Mouse (Mus musculus) kidney, adult 2 months (tissue): ENCODE measurements at regions not wholly inside any gene's neighbourhood (a gene's known extent, or its start where the extent isn't known, plus 50 kb on each side); places are given as distances from the start of the nearest gene placed in this dataset.

Experiments used
- DNase-seq: peaks from one replicate; pipeline ENCODE4 v3.0.0; 2021
- H3K27ac ChIP-seq: fragments of 200-500 bp; 2 replicates; pipeline ENCODE4 v1.5.1; 2012; ENCODE audit warnings: low read depth, low read length, control low read depth, inconsistent platforms; ENCODE audit not compliant: insufficient read depth
- H3K27me3 ChIP-seq: fragments of 200-500 bp; replicated peaks from 2 replicates; pipeline ENCODE4 v1.6.1; 2012; ENCODE audit warnings: mild to moderate bottlenecking, moderate library complexity, low read length, inconsistent platforms; ENCODE audit not compliant: control insufficient read depth, insufficient read depth
- H3K36me3 ChIP-seq: fragments of 200-500 bp; 2 replicates; pipeline ENCODE4 v1.6.1; 2012; ENCODE audit warnings: mild to moderate bottlenecking, moderate library complexity, low read length, inconsistent platforms; ENCODE audit not compliant: control insufficient read depth, insufficient read depth
- H3K4me1 ChIP-seq: fragments of 200-500 bp; 2 replicates; pipeline ENCODE4 v1.6.1; 2011; ENCODE audit warnings: low read length; ENCODE audit not compliant: control insufficient read depth, insufficient read depth
- H3K4me3 ChIP-seq: fragments of 200-500 bp; 2 replicates; pipeline ENCODE4 v1.5.1; 2011; ENCODE audit warnings: mild to moderate bottlenecking, low read depth, low read length, control low read depth; ENCODE audit not compliant: insufficient read depth
- CTCF ChIP-seq: fragments of 200-500 bp; conservative IDR thresholded peaks from 2 replicates; pipeline ENCODE4 v1.5.1; 2011; ENCODE audit warnings: low read depth, mild to moderate bottlenecking, control low read depth, low read length, moderate library complexity, mixed read lengths; ENCODE audit not compliant: insufficient read depth, insufficient read length
- POLR2A ChIP-seq: fragments of 200-500 bp; IDR thresholded peaks from one replicate; pipeline ENCODE4 v1.6.1; 2011; ENCODE audit warnings: low read depth, low read length, control low read depth
- WGBS: fragments of 180-500 bp; shearing (Covaris S2); methylation state at CpG from one replicate; pipeline ENCODE4 v1.1.7; 2018; 5-methylcytosine and 5-hydroxymethylcytosine counted together

DNA sequence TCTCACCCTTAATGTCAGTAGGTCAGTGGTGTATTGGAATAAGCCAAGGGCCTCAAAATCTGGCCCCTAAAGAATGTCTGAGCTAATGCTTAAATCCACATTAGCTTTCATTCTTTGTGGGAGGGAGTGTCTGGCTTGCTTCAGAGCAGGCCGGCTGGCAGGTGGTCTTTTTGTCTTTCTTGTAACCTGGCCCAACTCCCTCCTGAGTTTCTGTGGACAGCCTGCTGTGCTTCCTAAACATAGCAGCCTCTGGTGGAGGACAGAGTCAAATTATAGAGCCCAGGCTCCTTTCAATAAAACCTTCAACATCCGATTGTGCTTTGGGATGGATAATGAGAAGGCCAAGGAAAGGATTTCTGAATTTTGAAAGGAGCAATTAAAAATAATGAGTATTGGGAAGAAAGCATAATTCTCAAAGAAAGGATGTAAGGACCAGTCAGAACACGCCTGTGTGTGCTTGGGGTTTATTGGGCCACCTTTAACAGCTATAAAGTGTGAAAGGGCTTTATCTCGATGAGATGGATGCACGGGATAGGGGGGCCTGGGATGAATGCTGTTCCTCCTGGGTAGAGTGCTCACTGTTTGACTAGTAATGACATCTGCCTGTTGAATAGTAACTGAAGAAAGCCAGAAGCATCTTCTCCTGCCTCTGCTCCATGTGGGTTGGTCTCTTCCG is 554.2 kb downstream of the Dok5 start:
- 39% methylated on average over 6 of the region's 6 CpGs for WGBS
- no peaks in the 10 kb centered on the region for H3K4me1 ChIP-seq
- TF ChIP-seq POLR2A: no peak
- TF ChIP-seq CTCF: no peak

DNA sequence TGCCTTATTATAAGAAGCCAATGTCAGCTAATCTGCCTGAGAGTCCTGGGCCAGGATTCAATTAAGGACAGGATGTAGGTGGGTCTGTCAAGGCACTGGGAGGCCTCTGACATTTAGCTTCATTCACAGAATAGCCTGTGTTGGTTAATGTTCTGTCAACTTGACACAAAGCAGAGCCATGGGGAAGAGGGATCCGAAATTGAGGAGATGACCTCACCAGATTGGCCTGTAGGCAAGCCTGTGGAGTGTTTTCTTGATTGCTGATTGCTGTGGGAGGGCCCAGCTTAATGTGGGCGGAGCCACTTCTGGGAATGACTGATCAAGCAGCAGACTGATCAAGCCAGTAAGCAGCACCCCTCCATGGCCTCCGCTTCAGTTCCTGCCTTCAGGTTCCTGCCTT is 548.5 kb downstream of the Dok5 start:
- no peak overlapping the region for H3K4me3 ChIP-seq

More for the DNA sequence above, 554.2 kb downstream of the Dok5 start:
- H3K27ac ChIP-seq: no peak overlapping the region
- H3K27me3 ChIP-seq: no peaks in the 10 kb centered on the region; the same call in 1 of the 2 replicates
- no peaks in the 10 kb centered on the region for H3K36me3 ChIP-seq
- H3K4me3 ChIP-seq: no peak overlapping the region
- no peak for DNase-seq

DNA sequence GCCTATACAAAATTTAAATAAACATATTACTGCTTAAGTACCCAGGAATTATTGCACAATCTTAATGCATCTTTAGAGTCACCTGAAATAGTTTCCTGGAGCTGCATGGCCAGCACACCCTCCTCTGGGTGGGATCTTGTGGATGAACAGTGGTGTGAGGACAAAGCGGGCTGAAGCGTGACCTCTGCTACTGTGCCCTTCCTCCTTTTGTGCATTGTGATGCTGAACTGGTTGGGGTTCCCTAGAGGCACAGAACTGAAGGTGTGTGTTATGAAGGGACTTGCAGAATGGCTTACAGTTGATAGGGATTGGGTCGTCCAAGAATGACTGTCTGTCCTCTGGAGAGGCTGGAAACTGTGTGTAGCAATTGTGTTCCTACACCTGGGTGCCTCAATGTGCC is 547.7 kb downstream of the Dok5 start:
- no peak overlapping the region for H3K27ac ChIP-seq
- TF ChIP-seq CTCF (no peak), POLR2A (no peak)
- H3K36me3 ChIP-seq: no peaks in the 10 kb centered on the region
- no peaks in the 10 kb centered on the region; the same call in 1 of the 2 replicates for H3K27me3 ChIP-seq
- H3K4me1 ChIP-seq: no peaks in the 10 kb centered on the region
- no peak for DNase-seq
- 82% methylated on average over 3 of the region's 3 CpGs for WGBS
- no peak overlapping the region for H3K4me3 ChIP-seq

More for the DNA sequence above, 548.5 kb downstream of the Dok5 start:
- TF ChIP-seq POLR2A (no peak), CTCF (no peak)
- no peak for DNase-seq
- Histone ChIP-seq H3K36me3 (no peaks in the 10 kb centered on the region), H3K27ac (no peak overlapping the region), H3K4me1 (no peaks in the 10 kb centered on the region), H3K27me3 (no peaks in the 10 kb centered on the region; the same call in 1 of the 2 replicates)
- WGBS: 69% methylated on average over 3 of the region's 3 CpGs

DNA sequence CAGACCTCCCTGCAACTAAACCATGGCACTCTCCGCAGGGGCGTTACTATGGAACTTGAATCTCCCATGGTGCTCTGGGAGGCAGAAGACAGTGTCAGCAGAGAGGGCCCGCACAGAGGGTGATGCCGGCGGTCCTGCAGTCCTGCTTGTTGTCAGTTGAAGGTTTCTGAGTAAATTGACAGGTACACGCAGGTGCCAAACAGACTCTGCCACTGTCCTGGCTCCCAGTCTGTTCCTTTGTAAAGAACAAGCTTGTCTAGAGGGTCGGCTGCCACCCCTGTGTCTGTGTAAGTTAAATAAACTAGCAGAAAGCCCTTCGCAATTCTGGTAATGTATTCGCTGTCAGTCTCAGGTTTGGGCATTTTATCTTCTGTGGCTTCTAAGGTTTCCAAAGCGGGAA is 521.6 kb downstream of the Dok5 start:
- H3K27ac ChIP-seq: no peak overlapping the region
- H3K4me1 ChIP-seq: no peaks in the 10 kb centered on the region
- no peak for DNase-seq
- WGBS: 41% methylated on average over 10 of the region's 10 CpGs
- TF ChIP-seq CTCF (no peak), POLR2A (no peak)
- no peaks in the 10 kb centered on the region for H3K27me3 ChIP-seq
- no peak overlapping the region for H3K4me3 ChIP-seq
- no peaks in the 10 kb centered on the region for H3K36me3 ChIP-seq

DNA sequence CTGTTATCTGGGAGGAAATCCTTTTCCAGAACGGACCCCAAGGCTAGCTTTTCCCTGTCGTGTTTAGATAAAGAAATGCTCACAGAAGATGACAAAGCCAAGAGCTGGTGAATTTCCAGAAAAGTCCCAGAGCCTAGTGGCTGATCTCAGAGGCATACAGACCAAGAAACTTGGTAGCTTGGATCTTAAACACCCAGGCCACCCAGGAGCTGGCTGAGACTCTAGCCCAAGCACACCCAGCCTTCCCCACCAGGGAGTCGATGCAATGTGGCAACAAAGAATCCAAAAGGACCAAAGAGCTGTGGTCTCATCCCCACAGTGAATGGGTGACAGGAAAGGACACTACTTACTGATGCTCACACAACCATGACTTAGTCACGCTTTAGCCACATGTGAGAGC is 513.8 kb downstream of the Dok5 start:
- whole genome bisulfite sequencing: 61% methylated on average over 4 of the region's 4 CpGs
- no peaks in the 10 kb centered on the region for H3K36me3 ChIP-seq
- no peak for TF ChIP-seq CTCF
- no peak for TF ChIP-seq POLR2A
- no peak for DNase-seq
- no peaks in the 10 kb centered on the region for H3K27me3 ChIP-seq
- H3K4me3 ChIP-seq: no peak overlapping the region
- no peak overlapping the region for H3K27ac ChIP-seq
- H3K4me1 ChIP-seq: no peaks in the 10 kb centered on the region

DNA sequence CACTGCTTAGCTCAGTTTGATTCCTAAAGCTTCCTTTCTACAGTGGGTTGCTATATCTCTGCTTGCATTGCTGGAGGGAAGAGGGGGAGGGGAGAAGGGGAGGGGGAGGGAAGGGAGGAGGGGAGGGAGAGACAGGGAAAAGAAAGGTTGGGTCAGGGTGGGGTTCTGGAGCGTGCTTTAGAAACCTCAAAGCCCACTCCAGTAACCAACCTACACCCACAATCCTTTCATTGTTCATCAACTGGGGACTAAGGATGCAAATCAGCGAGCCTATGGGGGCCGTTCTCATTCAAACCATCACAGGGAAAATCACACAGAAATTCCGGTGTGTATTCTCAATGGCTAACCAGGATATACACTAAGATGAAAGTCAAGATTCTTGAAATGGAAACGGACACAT is 510.7 kb downstream of the Dok5 start:
- DNase-seq: no peak
- no peaks in the 10 kb centered on the region for H3K27me3 ChIP-seq
- WGBS: 82% methylated on average over 5 of the region's 5 CpGs
- H3K4me1 ChIP-seq: no peaks in the 10 kb centered on the region
- no peaks in the 10 kb centered on the region for H3K36me3 ChIP-seq
- no peak for TF ChIP-seq CTCF
- TF ChIP-seq POLR2A: no peak
- H3K27ac ChIP-seq: no peak overlapping the region
- H3K4me3 ChIP-seq: no peak overlapping the region

DNA sequence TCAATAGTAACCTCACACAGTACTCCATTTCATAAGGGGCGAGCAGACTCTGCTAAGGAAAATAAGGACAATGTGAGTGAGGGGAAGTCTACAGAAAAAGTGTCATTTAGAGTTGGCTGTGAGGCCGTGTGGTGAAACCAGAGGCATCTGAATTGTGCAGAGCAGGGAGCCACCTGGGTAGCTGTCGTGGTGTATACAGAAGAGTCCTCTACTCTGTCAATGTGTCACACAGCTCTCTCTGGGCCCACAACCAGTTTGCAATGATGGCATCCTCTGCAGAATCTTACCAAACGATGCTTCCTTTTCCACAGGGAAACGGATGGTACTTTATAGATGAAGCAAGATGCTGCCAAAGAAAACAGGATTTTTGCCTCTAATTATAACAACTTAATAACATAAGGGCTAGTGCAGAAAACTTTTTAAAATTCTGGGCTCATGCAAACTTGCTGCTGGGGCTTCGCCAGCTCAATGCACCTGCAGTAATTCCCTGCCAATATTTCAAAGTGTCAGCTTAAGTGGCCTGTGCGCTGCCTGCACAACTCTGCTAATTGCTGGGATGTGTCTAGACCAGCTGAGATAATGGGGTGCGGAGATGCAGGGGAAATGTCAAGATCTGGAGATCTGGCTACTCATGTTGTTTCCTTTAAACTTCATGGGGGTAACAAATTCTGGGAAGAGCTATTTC is 505.8 kb downstream of the Dok5 start:
- no peaks in the 10 kb centered on the region for H3K36me3 ChIP-seq
- WGBS: 45% methylated on average over 8 of the region's 8 CpGs
- DNase-seq: no peak
- H3K4me3 ChIP-seq: no peak overlapping the region
- H3K27me3 ChIP-seq: no peaks in the 10 kb centered on the region
- H3K4me1 ChIP-seq: no peaks in the 10 kb centered on the region
- no peak overlapping the region for H3K27ac ChIP-seq
- TF ChIP-seq CTCF (no peak), POLR2A (no peak)
